Mouse (Mus musculus) kidney, postnatal 10 days (tissue): ENCODE measurements around the gene Gm9918.
"Not testable (repeated sequence)": the region's sequence is repeated elsewhere in the genome, so short reads cannot be mapped to it uniquely, and the experiment has no call there.

Experiments used
- DNase-seq: peaks from one replicate; pipeline ENCODE4 v3.0.0; 2021; ENCODE audit warnings: mixed read lengths

Gm9918 gene

DNA sequence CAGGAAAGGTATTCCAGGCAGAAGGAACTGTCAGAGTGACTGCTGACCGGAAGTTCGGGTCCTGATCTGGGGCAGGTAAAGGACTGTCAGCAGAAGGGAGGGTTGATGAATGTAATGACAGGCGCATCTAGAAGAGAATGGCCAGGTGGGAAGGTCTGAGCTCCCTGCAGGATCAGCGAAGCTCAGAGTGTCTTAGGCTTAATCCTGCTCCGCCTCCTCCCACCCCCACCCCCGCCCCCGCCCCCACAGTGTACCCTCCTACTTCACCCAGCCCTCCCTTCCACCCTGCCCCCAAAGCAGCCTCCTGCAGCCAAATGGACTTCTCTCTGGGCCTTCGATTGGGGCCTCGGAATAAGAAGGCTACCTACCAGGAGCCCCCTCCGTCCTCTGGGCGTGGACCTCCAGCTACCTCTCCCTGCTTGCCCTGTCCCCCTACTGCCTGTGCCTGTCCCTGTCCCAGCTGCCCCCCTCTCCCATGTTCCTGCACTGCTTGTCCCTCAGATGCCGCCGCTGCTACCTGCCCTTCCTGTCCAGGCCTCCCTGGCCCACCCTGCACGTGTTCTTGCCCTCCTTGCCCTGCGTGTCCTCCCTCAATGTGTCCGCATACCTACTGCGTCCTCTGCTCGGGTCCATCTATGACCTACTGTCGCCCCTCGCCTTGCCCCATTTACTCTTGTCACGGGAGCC, at the start of gene Gm9918:
Gm9918 (plus strand) TSS at position 290 of the 687 bp plus-strand sequence.
- no peak for DNase-seq

DNA sequence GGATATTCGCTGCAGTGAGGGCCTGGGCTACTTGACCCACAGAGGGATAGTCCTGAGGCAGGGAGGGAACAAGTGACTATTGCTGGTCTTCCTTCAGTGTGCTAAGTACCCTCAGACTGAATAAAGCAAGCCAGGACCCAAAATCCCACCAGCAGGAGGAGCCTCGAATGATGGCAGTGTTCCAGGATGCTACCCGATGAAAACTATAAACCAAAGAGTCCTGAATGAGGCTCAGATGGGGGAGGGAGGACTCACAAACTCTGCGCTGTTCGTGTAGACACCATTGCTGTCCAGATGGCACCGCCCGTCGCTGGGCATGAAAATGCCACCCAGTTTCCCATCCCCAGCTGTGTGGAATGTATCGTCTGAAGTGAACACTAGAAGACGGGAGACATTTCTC, 48.0 kb upstream of the Gm9918 start:
- no peak for DNase-seq

DNA sequence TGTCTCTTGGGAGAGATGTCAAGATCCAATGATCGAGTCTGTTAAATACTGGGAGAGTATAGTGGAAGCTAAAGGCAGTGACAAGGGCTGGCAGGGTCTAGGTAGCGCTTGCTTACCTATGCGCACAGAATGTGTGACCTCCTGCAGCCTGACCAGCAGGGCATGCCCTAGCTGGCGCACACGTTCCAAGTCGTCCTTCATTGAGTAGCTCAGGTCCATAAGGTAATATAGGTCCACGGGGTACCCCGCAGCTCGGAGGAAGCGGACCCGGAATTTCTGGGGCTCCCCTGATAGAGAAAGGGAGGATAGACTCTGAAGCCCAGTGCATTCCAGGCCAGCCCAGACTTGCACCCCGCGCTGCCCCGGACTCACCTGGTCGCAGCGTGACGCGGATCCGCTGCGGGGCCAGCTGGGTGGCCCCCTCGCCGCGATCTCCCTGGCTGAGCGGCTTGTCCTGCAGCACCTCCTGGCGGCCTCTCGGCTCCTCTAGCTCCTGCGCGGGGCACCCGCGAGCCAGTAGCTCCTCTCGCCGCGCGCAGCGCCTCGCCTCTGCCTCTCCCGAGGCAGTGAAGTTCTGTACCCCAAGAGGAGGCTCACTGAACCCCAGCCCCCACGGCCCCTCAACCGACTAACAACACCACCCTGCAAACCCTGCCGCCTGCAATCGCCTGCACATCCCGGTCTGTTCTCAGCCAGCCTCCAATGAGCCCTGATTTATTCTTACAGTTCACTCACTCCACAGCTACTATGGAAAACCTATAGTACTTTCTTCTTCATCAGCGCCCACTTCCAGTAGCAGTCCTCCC, 46.0 kb upstream of the Gm9918 start:
- DNase-seq: peak; percentile 91

DNA sequence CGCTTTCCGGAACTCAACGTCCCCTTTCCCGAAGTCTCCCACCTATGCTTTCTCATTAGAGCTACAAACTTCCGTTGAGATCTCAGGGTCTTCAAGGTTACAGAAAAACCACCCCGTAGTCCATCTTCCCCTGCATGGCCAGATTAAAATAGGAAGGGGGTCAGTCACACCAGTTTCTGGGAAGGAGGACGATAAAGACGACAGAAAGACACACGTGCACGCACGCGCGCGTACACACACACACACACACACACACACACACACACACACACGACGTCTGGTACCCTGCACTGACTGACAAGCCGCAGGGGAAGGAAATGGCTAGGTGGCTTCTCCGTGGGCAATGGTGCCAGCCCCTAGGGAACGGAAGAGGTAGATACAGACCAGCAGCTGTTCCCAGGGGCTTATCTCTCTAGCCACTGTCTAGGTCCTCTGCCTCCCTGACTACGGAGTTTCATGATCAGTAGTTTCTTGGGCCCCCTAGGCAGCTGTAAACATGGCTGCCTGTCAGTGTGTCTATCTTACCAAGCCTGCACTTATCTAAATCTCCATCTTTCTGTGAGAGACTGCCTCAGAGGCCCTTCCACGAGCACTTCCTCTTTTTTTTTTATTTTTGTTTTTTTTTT, 45.3 kb upstream of the Gm9918 start:
- no peak for DNase-seq

DNA sequence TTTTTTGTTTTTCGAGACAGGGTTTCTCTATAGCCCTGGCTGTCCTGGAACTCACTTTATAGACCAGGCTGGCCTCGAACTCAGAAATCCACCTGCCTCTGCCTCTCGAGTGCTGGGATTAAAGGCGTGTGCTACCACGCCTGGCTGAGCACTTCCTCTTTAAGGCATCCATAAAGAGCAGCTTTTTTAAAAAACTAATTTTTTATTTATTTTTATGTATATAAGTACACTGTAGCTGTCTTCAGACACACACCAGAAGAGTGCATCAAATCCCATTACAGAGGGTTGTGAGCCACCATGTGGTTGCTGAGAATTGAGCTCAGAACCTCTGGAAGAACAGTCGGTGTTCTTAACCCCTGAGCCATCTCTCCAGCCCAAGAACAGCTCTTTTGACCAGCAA, 44.7 kb upstream of the Gm9918 start:
- DNase-seq: not testable (repeated sequence)

DNA sequence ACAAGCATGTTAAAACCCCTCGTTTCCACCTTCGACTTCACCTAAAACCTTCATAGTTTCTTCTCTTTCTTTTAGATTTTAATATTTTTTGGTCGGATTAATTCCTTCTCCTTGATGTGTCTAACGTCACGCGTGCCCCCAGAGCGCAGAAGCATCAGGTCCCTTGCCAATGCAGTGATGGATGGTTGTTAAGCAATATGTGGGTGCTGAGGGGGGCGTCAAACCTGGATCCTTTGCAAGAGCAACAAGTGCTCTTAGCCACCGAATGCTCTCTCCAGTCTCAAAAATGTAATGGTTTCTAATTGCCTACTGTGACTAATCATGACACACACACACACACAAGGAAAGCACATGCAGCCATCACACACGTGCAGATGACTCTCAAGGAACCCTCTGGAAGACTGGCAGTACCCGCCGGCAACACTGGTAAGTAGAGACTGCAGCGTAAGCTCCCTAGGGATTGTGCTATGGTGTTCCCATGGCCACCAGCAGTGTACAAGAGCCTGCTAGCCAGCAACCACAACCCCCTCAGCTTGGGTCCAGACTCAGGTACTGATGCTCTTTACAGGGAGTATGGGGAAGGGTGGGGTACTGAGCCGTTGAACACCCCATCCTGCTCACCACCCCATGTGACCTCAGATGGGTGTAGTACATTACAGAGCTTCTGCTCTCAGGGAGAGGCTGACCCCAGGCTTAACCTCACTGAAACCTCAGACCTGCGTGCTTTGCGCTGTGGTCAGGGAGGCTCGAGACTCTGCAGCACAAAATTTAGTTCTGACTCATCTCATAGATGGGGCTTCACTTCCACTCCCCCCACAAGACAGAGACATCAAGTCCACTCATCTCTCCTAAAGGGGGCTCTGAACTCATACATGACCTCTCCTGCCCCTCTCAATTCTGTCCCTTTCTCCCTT, 39.7 kb upstream of the Gm9918 start:
- DNase-seq: no peak

- DNase-seq: no peak
These were observed 38.6 kb upstream of the Gm9918 start, which contains the start of gene Itgb7 for GRCm38 (mm10) chr15:102231748-102232147. Gene Itgb7 (minus strand): TSS chr15:102231944.

- no peak for DNase-seq
These were observed 37.6 kb upstream of the Gm9918 start for GRCm38 (mm10) chr15:102232764-102233163.

DNA sequence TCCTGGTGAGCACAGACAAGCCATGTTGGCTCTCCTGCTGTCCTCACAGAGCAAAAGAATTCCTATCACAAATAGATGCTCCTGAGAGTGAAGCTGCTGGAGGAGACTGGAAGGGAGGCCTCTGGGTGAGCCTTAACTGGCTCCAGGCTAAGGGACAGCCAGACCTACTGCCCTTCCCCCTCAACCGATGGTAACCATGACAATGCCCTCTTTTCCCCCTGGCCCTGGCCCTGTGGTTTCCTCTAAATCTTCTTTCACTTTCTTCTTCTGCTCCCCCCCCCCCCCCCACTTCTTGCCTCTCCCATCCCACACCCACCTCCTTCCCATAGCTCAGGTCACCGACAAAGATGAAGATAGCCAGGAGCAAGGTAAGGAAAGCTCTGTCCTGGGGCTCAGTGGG, 36.5 kb upstream of the Gm9918 start:
- DNase-seq: no peak

DNA sequence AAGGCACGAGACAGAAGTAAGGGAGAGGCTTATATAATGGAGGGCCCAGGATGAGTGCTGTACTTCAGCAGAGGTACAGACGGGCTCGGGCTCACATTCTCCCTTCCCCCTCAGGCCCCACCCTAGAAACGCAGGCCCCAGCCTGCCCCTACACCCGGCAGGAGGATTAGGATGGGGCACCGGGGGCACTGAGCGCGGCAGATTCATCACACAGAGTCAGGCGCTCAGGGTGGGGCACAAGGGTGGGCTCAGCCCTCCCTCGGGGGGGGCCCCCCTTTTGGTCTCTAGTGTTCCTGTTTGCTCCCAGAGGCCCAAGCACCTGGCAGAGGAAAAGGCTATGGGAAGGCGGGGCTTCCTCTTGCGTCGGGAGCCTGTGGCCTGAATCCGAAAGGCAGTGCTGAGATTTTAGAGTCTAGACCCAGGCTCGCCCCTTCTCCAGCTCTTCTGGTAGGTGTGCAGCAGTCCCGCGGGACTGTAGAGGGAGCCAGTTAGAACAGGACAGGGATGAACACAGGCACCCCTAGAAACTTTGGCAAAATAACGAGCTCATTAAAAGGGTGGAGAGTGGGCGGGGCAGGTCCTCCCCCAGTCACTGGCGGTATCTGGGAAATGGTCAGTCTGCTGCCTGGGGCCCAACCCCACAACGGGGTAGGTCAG, 34.9 kb upstream of the Gm9918 start:
- DNase-seq: peak; percentile 58

- no peak for DNase-seq
These were observed 31.7 kb upstream of the Gm9918 start for GRCm38 (mm10) chr15:102238543-102239259.

DNA sequence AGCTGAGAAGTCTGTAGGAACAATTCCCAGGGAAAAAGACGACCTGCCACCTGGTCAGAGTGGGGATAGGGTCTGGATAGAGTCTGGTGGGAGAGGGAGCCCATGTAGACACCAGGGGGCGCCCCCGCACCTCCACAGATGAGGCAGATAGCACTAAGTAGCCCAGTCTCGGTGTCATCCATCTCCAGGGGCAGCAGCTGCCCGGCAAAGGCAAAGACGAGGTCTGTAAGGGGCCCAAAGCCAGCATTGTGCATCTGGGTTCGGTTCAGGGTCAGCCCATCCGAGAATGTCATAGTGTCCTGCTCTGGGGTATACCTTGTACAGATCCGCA, 31.1 kb upstream of the Gm9918 start:
- DNase-seq: peak; percentile 92

DNA sequence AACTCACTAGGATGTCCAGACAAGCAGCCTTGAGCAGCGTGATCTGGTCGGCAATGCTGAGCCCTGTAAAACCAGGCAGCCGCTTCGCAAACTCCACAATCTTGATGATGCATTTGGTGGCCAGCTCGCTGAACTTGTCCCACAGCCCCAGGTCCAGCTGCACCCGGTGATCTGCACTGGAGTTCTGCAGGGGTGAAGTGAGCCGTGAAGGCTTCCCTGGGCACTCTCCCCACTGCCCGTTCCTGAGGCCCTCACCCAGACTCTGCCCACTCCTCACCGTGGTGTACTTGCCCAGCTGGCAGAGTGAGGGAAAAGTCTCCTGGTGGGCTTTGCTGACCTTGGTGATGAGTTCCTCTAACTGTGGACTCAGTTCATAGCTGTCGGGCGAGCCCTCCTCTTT, 30.5 kb upstream of the Gm9918 start:
- DNase-seq: no peak

DNA sequence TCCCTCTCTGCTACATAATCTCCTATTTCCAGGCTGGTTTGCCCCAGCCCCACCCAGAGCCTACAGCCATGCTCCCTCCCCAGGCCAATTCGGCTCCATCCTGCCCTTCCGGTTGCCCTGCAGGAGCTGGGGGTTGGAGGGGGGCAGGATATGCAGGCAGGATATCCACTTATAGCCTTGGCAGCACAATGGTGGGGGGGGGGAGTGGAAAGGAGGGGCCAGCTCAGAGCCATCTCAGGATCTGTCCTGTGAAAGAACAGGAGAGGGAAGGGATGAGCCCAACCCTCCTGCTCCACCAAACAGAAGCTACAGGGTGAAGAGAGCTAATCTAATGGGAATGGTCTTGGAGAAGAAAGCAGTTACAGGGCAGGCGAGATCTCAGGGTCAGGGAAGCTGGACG, 29.8 kb upstream of the Gm9918 start:
- DNase-seq: peak; percentile 82

DNA sequence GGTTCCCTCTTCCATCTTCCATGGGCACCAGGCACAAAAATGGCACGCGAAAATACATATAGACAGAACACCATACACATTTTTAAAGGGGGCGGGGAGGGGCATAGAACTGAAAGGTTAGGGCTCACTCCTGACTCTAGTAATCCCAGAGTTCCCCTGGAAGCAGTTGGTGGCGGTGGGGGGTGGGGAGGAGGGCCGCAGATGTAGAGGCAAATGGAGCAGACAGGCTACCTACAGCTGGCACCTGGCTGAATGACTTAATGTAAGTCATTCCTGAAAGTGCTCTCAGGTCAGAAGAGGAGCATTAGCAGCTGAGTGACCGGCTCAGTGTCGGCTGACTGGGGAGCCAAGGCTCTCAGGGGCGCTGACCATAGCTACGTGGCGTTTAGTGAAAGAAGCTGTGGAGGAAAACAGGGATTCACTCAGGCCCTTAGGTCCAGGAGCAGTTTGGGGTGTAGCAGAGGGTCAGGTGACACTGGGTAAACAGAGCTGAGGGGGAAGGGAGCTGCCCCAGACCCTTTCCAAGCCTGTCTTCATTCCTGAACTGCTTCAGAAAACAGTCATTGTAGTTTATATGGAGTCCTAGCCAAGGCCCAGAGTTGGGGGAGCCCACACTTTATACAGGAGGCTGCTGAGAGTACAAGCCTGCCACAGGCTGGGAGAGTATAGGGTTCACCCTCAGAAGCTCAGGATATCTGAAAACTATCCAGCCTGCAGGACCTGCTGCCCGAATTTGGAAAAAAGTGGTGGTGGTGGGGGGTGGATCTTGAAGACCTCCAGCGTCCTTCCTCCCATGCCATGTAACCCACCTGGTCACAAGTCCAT, 27.7 kb upstream of the Gm9918 start:
- no peak for DNase-seq

DNA sequence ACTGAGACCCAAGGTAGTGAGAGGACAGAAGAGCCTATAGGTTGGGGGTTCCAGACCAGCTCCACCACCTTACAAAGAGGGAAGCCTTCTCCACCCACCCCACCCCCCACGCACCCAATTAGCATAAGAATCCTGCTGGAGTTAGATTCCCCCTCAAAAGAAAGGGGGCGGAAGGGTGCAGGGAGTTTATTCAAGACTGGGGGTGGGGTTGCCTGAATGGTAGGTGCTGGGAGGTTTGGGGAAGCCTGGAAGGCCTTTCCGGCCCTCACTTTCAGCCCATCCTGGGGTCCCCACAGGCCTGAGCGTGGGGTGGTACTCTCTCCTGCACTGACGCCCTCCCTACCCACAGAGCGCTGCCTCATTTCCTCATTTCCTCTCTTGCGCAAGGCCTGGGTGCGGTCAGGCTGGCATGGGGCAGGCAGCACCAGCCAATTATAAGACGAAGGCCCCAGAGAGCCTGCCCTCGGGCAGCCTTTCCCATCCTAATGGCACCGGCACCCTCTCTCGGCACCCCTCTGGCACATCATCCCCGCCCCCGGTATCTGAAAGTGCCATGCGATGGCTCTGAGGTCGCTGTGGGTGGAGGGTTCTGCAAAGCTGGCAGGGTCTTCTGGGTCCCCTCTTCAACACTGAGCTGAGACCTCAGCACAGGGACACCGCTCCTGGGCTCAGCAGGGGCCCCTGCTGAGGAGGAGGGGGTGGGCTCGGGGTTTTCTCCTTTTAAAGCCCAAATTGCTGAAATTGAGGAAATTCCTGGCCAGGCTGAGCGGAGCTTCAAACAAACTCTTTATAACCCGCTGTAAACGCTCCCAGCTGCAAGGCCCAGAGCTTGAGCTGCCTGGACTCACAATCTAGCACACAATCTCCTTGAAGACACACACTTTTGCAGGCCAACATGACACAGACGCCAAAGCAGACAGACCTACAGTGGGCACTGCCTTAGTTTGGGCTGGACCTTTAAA, 26.9 kb upstream of the Gm9918 start:
- DNase-seq: peak; percentile 67

GRCm38 (mm10) chr15:102244306-102245191, 25.8 kb upstream of the Gm9918 start:
- DNase-seq: peak; percentile 67

DNA sequence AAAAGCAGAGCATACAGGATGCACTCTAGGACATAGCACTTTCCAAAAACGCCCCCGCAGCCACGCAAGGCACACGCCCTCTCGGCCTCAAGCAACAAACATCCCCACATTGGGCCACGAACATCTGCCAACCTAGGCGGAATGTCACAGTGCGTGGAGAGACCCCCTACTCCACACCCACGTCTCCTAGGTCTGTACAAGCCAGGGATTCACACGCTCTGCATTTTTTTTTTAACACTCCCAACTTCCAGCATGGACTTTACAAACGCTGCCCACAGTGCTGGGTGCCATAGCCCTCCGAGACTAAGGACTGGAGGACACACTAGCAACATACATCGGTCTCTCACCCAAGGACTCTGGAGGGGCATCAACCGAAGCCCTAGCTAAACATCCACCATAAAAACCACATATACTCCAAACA, 24.9 kb upstream of the Gm9918 start:
- DNase-seq: peak; percentile 44
